Mouse (Mus musculus) thymus, postnatal 0 days (tissue): ENCODE measurements around the gene Wdr18. TPM values are rescaled to one million over a fixed set of nuclear protein-coding genes. Genes with fewer than 3 reads are reported as not detected.

Experiments
- DNase-seq: peaks from one replicate; pipeline ENCODE4 v3.0.0-alpha.2; 2015; ENCODE audit warnings: low spot score
- polyA plus RNA-seq: library from polyadenylated mRNA; unstranded; fragments of >200 nt; fragmentation: Nextera tagmentation; extraction: Ambion mirVana; gene quantifications from 2 replicates; pipeline ENCODE4 v1.2.1, GENCODE M21; 2015

The Wdr18 gene
- 77.5 and 85.8 TPM in 2 replicates for polyA plus RNA-seq

GRCm38 (mm10) chr10:79959847-79960601 is at the start of gene Wdr18:
Gene Wdr18, plus strand, starts transcription at chr10:79960152.
- peak; percentile 100 for DNase-seq

DNA sequence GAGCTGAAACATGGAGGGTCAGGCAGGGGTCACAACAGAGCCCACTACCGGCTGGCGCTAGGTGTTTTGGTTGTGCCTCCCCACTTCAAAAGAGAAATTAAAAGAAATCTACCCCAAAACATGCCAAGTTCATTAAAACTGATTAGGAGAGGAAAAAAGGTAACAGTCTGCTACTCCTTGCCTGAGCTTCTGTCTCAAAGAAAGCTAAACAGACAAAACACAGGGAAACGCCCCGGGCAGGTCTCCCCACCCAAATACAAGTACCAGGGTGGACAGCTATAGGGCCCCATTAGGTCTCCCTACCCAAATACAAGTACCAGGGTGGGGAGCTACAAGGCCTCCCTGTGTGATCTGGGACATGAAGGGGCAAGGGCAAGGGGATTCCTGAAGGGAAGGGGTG is 49.4 kb upstream of the Wdr18 start, which contains the start of gene Gm26602:
TSS of gene Gm26602 (plus strand) at position 301 of the 400 bp plus-strand sequence.
- DNase-seq: no peak

DNA sequence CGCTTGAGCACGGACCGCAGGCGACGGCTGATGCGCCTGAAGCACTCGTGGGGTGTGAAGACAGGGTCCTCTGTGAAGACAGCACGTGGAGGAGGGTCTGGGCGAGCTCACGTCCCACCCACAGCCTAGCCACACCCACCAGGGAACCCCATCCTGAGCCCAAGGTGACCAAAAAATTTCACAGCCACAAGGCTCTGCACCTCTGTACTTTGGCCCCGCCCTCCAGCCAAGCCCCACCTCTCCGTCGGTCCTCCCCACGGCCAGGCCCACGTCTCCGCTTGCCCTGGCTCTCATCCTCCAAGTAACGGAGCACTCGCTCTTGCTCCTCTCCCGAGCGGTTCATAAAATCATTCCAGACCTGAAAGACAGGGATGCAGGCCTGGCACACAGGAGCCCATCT is 47.5 kb upstream of the Wdr18 start:
- DNase-seq: no peak

GRCm38 (mm10) chr10:79914131-79914947 is 45.6 kb upstream of the Wdr18 start:
- no peak for DNase-seq

DNA sequence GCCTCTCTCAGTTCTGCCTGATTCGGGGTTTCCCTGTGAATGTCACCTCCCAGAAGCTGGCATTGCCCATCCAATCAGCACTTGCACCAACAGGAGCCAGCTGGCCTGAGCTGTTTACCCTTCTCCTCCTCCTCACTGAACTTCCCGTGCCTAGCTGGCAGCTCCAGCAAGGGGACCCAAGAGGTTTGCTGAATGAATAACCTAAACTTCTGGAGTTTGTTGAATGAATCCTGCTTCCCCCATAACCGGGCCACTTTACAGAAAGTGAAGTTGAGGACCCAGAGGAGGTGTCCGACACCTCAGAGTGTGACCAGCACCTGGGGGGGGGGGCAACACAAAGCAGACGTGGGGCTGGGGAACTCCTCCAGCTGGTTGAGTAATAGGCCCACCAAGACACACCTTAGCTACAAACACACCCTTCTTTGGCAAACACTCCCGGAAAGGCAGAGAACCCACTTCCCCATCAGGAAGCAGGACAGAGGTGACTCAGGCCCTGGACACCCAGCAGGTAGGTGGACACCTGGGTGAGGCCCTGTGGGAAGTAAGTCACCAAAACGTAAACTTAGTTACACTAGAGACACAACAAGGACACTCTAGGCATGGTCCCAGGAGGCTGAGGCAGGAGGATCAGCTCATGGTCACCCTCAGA is 44.9 kb upstream of the Wdr18 start:
- DNase-seq: no peak

DNA sequence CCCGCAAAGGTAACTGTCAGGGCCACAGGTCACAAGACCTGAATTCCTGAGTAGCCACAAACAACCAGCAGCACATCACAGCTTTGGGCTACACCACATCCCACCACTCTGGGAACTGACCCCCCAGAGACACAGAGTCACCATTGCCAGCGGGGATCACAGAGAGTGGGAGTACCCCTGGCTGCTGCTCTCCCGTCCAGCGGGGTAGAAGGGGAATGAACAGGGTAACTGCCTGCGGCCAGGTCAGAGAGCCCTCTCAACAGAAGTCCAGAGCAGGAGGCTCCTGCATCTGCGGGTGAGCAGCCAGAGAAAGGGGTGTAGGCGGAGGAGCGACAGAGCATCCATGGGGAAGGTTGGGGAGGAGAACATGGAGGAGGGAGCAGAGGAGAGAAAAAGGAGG is 43.9 kb upstream of the Wdr18 start:
- DNase-seq: no peak

GRCm38 (mm10) chr10:79916808-79917531 is 43.0 kb upstream of the Wdr18 start, which contains the start of gene Kiss1r:
Gene Kiss1r, plus strand, starts transcription at chr10:79916971.
- peak; percentile 80 for DNase-seq

DNA sequence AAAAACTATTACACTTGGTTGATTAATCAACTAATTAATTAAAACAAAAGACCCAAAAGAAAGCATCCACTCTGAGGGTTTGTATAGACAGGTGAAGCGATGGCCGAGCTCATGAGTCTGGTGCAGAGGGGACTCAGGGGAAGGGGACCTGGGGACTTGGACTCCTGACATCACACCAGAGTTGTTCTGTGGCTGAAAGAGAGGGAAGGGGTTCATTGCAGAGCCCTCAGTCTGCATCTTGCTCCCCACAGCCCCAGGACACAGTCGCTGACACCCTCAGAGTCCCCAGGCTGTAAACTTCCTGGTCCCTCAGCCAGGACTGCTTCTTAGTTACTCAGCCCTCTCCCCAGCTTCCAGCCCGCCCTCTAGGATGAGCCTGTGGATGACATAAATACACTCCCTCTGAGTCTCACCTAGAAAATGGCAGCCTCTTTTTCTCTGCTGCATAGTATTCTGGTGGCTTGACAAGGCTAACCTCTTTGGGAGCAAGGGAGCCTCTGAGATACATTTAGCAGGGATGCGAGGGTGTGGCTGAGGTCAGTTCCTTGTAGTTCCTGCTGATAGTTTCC is 42.3 kb upstream of the Wdr18 start:
- no peak for DNase-seq

- DNase-seq: no peak
These were observed 41.5 kb upstream of the Wdr18 start for GRCm38 (mm10) chr10:79918231-79919078.

DNA sequence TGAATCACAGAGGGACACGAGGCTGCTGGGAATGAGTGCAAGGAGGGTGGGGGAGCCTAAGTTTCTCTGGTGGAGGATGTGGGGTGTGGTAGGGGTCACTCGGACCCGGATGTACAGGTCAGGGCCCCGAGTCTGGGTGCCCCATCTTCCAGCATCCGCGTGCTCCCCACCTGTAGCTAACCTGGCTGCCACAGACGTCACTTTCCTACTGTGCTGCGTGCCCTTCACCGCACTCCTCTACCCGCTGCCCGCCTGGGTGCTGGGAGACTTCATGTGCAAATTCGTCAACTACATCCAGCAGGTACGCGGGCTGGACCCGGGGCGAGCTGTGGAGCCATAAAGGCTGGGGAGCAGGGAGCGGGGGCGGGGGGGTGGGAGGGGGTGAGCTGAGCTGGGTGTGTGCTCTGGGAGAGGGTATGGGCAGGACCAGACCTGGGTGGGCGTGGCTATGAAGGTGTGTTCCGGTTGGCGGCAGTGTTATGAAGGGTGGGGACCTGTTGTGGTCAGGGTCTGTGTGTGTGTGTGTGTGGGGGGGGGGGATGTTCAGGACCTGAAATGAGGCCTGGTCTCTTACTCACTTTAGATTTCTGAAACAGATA is 40.6 kb upstream of the Wdr18 start:
- DNase-seq: no peak

- no peak for DNase-seq
These were observed 39.7 kb upstream of the Wdr18 start for GRCm38 (mm10) chr10:79920056-79920890.

DNA sequence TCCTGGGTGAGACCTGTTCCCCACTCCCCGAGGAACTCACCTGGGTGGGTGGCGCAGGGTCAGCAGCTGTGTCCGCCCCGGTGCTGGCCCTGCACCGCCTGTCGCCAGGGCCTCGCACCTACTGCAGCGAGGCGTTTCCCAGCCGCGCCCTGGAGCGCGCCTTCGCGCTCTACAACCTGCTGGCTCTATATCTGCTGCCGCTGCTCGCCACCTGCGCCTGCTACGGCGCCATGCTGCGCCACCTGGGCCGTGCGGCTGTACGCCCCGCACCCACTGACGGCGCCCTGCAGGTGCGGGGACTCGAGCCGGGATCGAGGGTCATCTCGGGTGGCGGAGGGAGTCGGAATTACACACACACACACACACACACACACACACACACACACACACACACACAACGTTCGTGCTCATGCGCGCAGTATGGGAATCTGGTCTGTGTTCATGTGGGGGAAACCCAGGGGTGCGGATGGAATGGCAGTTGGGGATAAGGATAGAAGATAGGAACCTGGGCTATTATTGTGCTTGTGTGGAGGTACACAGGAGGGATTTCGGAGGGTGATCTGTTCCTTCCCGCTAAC is 38.9 kb upstream of the Wdr18 start, which contains the start of gene R3hdm4:
TSS of gene R3hdm4 (minus strand) at position 251 of the 578 bp plus-strand sequence.
- DNase-seq: peak; percentile 45

GRCm38 (mm10) chr10:79921572-79921971 is 38.4 kb upstream of the Wdr18 start:
- DNase-seq: no peak

DNA sequence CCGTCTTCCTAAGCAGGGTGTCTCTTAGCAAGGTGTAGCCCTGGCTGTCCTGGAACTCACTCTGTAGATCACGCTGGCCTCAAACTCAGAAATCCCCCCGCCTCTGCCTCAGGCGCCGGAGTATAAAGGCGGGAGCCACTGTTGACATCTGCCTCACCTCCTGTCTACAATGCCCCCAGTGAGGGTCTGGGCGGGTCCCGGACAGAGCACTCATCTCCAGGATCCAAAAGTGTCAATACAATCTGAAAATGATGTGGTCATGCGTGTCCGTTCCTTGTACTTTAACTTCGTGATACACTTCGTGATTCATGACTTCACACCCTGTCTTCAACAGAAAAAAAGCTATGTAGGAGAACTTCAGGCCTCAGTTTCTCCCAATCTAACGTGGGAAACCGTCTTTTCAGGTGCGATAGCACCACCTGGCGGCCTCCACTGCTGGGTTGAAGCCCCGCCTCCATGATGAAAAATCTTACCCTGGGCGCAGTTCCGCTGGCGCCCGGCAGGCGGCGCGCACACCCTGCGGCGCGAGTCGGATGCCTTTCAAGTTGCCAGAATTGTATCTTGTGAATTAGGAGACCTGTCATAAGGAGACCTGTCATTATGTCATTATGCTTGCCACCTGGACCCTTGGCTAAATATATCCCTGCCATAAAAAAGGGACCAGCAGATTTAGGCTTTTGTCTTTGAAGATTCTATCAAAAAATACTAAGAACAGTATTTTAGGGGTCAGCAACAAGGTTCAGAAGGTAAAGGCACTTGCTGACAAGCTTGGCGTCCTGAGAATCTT is 34.8 kb upstream of the Wdr18 start:
- DNase-seq: peak; percentile 91

DNA sequence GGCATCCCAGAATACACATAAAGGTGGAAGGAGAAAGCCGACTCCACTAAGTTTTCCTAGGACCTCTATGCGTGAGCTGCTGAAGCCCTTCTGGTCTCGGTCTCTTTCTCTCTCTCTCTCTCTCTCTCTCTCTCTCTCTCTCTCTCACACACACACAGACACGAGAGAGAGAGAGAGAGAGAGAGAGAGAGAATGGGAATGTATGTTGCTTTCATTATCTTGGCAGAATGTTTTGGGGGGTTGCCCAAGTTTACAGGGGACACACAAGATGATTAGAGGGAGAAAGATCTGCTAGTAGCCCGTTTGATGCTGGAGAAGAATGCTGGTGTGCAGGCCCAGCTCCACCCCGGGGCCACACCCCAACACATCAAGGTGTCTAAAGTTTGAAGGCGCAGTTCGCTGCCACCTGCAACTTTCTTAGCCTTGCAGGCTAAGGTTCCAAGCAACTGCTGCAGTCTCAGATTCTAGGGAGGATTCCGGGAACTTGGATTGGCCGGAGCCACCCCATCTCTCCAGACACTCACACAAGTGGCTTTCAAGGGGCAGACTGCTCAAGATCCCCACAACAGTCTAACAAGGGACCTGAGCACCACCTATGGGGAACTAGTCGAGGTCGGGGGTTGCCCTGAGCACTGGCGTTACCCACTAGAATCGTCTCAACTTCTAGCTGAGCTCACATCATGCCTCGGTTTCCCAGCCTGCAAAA is 34.0 kb upstream of the Wdr18 start:
- DNase-seq: peak; percentile 42

DNA sequence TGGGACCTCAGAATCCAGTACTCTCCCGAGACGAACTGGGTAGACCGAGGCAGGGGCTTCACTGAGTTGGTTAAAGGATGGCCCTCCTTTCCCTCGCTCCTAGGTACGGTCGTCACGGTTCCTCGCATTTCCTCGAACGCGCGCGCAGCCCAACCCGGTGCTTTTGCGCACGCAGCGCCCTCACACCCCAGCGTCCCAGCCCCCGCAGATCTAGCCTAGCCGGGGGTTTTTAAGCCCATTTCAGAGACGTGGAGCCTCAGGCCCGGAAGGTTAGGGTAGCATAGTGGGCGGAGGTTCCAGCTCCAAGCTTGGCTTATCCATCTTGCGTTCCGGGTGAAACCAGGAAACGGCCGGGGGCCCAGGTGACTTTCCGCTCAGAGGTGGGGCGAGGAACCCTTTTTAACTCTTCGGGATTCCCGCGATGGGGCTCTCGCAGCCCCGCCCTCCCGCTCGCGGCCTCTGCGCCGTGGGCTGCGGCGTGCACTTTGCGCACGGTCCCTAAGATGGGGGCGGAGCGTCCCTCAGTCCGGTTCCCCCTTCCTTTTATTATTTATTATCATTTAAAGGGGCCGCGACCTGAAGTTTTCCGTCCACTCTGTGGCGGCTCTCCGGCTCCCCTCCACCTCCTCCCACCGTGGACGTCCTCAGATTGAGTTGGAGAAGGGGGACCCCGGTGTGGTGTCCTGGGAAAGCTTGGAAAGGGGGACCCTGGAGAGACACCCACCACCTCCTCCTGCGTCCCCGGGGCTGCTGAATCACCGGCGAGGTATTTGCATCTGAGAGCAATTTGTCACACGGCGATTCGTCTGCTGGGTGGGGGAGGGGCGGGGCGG is 33.2 kb upstream of the Wdr18 start, which contains the start of gene Arid3a:
TSS of gene Arid3a (plus strand) at position 553 of the 833 bp plus-strand sequence.
- peak; percentile 94 for DNase-seq
